Mouse (Mus musculus) c-Kit-negative CD71-positive TER-119-positive erythroid progenitor cells, embryonic 14.5 days (primary cell): ENCODE results near the gene Olfr720.

Experiments
- DNase-seq: peaks from one replicate; pipeline ENCODE4 v3.0.0-alpha.2; 2013; ENCODE audit warnings: low read depth, low spot score

Gene Olfr720

DNA sequence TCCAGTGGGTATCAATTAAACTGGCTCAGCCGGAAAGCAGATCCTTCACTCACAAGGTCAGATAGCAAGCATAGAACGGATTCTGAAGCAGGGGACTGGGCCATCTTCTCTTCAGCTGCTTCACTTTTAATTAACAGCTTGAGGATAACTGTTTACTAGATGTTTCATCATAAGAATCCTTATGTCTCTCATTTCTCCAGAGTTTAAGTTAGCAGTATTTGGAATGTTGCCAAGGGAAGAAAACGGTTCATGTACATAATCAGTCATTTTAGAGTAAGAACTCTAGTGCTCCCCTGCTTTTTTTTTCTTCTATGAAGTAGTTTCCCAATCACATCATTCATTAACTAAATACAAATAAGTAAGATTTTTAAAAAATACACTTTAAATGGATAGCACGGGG lies at the start of gene Olfr720:
TSS of gene Olfr720 (minus strand) at position 101 of the 400 bp plus-strand sequence.
- no peak for DNase-seq
